Mouse (Mus musculus) neural tube, embryonic 13.5 days (tissue): Measurements from ENCODE around the gene Ispd. TPM values are rescaled to one million over a fixed set of nuclear protein-coding genes. Genes with fewer than 3 reads are reported as not detected.

Experiments
- ATAC-seq: fragments of 200-750 bp; cut with Nextera tagmentation; 2 replicates; pipeline ENCODE4 v1.8.0; 2017; ENCODE audit warnings: low read depth, mild to moderate bottlenecking, moderate TSS enrichment, moderate library complexity
- H3K27ac ChIP-seq: fragments of 300-500 bp; sonication (generic); replicated peaks from 2 replicates; pipeline ENCODE4 v1.5.1; 2015; ENCODE audit warnings: moderate library complexity, mild to moderate bottlenecking, inconsistent platforms
- H3K27me3 ChIP-seq: fragments of 300-500 bp; sonication (generic); 2 replicates; pipeline ENCODE4 v1.6.1; 2015; ENCODE audit warnings: mild to moderate bottlenecking, inconsistent platforms
- H3K36me3 ChIP-seq: fragments of 300-500 bp; sonication (generic); 2 replicates; pipeline ENCODE4 v1.6.1; 2015; ENCODE audit warnings: mild to moderate bottlenecking, inconsistent platforms
- H3K4me1 ChIP-seq: fragments of 300-500 bp; sonication (generic); replicated peaks from 2 replicates; pipeline ENCODE4 v1.6.1; 2015; ENCODE audit warnings: inconsistent platforms
- H3K4me2 ChIP-seq: fragments of 300-500 bp; sonication (generic); 2 replicates; pipeline ENCODE4 v1.6.1; 2015; ENCODE audit warnings: inconsistent platforms, mild to moderate bottlenecking, moderate library complexity
- H3K4me3 ChIP-seq: fragments of 300-500 bp; sonication (generic); 2 replicates; pipeline ENCODE4 v1.5.1; 2015; ENCODE audit warnings: mild to moderate bottlenecking, inconsistent platforms
- H3K9ac ChIP-seq: fragments of 300-500 bp; sonication (generic); 2 replicates; pipeline ENCODE4 v1.6.1; 2015; ENCODE audit warnings: moderate library complexity, mild to moderate bottlenecking, inconsistent platforms
- H3K9me3 ChIP-seq: fragments of 300-500 bp; sonication (generic); 2 replicates; pipeline ENCODE4 v1.6.1; 2016; ENCODE audit warnings: inconsistent platforms
- WGBS: fragments of 180-500 bp; shearing (Covaris S2); methylation state at CpG from one replicate; pipeline ENCODE4 v1.1.7; 2015; 5-methylcytosine and 5-hydroxymethylcytosine counted together
- polyA plus RNA-seq: library from polyadenylated mRNA; unstranded; fragments of >200 nt; fragmentation: Nextera tagmentation; extraction: Ambion mirVana; gene quantifications from 2 replicates; pipeline ENCODE4 v1.2.1, GENCODE M21; 2015

The Ispd gene
- polyA plus RNA-seq, 1 experiment from 2014 or later: 17.9 TPM

DNA sequence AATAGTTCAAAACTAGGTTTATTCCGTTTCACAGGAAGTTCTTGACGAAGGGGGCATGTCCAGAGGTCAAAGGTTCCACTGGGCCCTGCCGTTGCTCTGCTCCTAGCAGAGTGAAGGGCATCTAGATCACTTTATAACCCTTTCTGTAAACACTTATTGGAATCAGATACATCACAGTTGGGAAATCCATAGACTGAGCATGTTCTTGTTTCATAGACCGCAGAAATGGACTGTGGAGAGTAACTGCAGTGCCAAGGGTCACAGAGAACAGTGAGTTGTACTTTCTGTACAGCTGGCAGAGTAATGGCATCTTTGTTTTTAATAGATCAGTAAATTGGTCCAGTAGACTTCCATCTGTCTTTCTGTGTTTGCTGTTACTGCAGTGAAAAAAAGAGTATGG is 94.0 kb downstream of the Ispd start:
- H3K27ac ChIP-seq: no peak overlapping the region
- H3K4me3 ChIP-seq: no peak overlapping the region
- no peak overlapping the region for H3K4me2 ChIP-seq
- 82% methylated on average over 4 of the region's 4 CpGs for whole genome bisulfite sequencing
- no peaks in the 10 kb centered on the region for H3K27me3 ChIP-seq
- H3K4me1 ChIP-seq: peaks cover 6% of the 10 kb centered on the region
- H3K36me3 ChIP-seq: no peaks in the 10 kb centered on the region
- no peak overlapping the region for H3K9ac ChIP-seq
- no peak for ATAC-seq
- no peaks in the 10 kb centered on the region for H3K9me3 ChIP-seq

GRCm38 (mm10) chr12:36476476-36476875 is 95.2 kb downstream of the Ispd start:
- Histone ChIP-seq H3K4me1 (peaks cover 6% of the 10 kb centered on the region), H3K9me3 (no peaks in the 10 kb centered on the region), H3K4me3 (no peak overlapping the region), H3K9ac (no peak overlapping the region), H3K27me3 (no peaks in the 10 kb centered on the region), H3K4me2 (no peak overlapping the region), H3K27ac (no peak overlapping the region), H3K36me3 (no peaks in the 10 kb centered on the region)
- no peak for ATAC-seq
- WGBS: 59% methylated on average over 5 of the region's 5 CpGs

GRCm38 (mm10) chr12:36477501-36477900 is 96.3 kb downstream of the Ispd start:
- Histone ChIP-seq H3K9me3 (no peaks in the 10 kb centered on the region), H3K27me3 (no peaks in the 10 kb centered on the region), H3K4me2 (no peak overlapping the region), H3K27ac (no peak overlapping the region), H3K4me1 (peaks cover 6% of the 10 kb centered on the region), H3K9ac (no peak overlapping the region), H3K36me3 (no peaks in the 10 kb centered on the region), H3K4me3 (no peak overlapping the region)
- ATAC-seq: no peak
- WGBS: 85% methylated on average over 6 of the region's 6 CpGs

DNA sequence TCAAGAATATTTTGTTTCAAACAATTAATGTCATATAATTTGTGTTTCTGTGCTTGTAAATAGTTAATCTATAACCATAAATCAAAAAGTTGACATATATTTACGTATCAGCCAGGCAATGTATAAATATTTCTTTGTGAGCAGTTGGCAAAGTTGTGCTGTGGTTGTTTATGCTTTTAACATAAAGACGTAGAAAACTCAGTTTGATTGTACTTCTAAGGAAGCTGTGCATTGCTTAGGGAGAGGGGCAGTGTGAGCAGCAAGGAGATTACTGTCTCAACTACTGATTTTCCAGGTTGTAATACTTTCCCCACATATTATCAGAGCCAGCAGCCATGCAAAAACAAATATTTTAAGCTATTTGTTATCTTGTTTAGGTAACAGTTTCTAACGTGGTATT is 96.7 kb downstream of the Ispd start:
- Histone ChIP-seq H3K4me1 (peaks cover 6% of the 10 kb centered on the region), H3K9ac (no peak overlapping the region), H3K27me3 (no peaks in the 10 kb centered on the region), H3K4me2 (no peak overlapping the region), H3K27ac (no peak overlapping the region), H3K9me3 (no peaks in the 10 kb centered on the region), H3K36me3 (no peaks in the 10 kb centered on the region), H3K4me3 (no peak overlapping the region)
- 84% methylated on average over 3 of the region's 3 CpGs for WGBS
- no peak for ATAC-seq

GRCm38 (mm10) chr12:36481742-36482141 is 100.5 kb downstream of the Ispd start:
- H3K9me3 ChIP-seq: no peaks in the 10 kb centered on the region
- H3K36me3 ChIP-seq: no peaks in the 10 kb centered on the region
- no peaks in the 10 kb centered on the region for H3K27me3 ChIP-seq
- no peak overlapping the region for H3K4me2 ChIP-seq
- H3K4me1 ChIP-seq: no peaks in the 10 kb centered on the region
- H3K27ac ChIP-seq: no peak overlapping the region
- H3K9ac ChIP-seq: no peak overlapping the region
- no peak overlapping the region for H3K4me3 ChIP-seq
- 96% methylated on average over 3 of the region's 3 CpGs for WGBS
- no peak for ATAC-seq

DNA sequence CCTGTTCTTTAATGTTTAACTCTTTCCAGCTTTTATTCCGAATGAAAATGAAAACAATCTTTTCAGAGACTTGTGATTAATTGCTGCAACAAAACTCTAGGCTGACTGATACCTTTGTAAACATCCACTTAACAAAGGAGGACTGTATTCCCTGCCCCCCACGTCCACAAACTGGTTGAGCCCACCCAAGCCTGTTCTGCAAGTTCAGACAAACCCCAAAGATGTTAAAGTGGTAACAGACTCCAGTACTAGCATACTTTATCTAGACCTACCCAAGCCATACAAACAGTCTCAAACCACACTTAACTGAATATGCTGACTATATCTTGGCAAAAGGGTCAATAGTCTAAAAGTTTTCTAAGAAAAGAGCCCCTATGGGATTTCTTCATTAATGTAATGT is 102.1 kb downstream of the Ispd start:
- Histone ChIP-seq H3K36me3 (no peaks in the 10 kb centered on the region), H3K4me2 (no peak overlapping the region), H3K27ac (no peak overlapping the region), H3K9ac (no peak overlapping the region), H3K4me1 (no peaks in the 10 kb centered on the region), H3K9me3 (no peaks in the 10 kb centered on the region), H3K27me3 (no peaks in the 10 kb centered on the region), H3K4me3 (no peak overlapping the region)
- 20% methylated on average over 2 of the region's 2 CpGs for WGBS
- no peak for ATAC-seq

DNA sequence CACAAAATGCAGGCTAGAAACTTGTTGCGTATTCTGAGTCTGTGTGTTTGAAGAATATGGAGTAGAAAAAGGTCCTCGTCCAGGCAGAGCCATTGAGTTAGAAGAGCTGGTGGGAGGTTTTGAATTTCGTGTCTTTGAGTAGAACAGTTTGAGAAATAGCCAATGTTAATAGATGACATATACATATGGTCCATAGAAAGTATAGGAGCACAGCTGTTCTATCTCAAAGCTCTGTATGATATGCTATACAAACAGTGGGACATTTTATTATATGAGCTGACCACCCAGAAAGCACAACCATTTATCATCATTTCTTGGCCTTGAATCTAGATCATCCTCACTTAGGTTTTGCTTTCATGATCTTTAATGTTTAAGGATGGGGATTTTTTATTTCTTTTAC is 116.3 kb downstream of the Ispd start:
- Histone ChIP-seq H3K9ac (no peak overlapping the region), H3K27me3 (no peaks in the 10 kb centered on the region), H3K4me2 (no peak overlapping the region), H3K4me1 (no peaks in the 10 kb centered on the region), H3K36me3 (no peaks in the 10 kb centered on the region), H3K4me3 (no peak overlapping the region), H3K9me3 (no peaks in the 10 kb centered on the region), H3K27ac (no peak overlapping the region)
- WGBS: 88% methylated on average over 3 of the region's 3 CpGs
- ATAC-seq: no peak

DNA sequence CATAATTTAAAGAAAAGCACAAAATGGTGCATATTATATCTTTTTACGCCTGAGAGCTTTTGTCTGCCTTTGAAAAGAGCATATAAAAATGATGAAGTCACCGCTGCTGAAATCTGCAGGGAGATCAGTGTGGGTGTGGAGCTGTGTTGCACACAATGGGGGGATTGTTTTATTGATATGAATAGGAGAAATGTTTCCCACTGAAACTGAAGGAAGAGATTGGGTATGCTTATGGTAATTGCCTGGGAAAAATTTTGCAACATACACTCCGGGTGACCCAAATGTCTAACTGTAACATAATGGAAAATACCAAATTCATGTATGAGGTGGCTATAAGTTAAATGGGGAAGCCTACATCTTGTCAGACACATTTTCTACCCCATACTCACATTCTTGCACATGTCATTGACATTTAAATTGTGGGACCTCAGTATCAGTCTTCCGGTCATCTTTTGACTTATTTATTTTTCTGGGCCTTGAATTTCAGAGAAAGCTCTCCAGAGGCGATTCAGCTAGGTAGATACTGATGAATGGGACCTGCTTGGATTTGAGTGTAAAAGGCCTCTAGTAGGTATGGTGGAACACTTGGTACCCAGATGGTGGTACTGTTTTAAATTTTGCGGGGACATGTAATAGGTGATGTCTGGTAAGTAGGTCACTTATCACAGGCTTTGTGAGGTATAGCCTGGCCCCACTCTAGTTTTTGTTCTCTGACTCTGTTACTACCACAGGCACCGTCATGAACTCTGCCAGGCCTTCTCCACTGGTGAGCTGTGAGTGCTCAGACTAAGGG is 126.1 kb downstream of the Ispd start:
- no peaks in the 10 kb centered on the region for H3K27me3 ChIP-seq
- H3K9me3 ChIP-seq: no peaks in the 10 kb centered on the region
- 69% methylated on average over 7 of the region's 7 CpGs for WGBS
- no peak overlapping the region for H3K4me3 ChIP-seq
- H3K4me2 ChIP-seq: no peak overlapping the region
- no peak for ATAC-seq
- H3K4me1 ChIP-seq: no peaks in the 10 kb centered on the region
- no peak overlapping the region for H3K9ac ChIP-seq
- H3K27ac ChIP-seq: peak overlapping the region; percentile 11; the same call in 1 of the 2 replicates
- H3K36me3 ChIP-seq: no peaks in the 10 kb centered on the region

DNA sequence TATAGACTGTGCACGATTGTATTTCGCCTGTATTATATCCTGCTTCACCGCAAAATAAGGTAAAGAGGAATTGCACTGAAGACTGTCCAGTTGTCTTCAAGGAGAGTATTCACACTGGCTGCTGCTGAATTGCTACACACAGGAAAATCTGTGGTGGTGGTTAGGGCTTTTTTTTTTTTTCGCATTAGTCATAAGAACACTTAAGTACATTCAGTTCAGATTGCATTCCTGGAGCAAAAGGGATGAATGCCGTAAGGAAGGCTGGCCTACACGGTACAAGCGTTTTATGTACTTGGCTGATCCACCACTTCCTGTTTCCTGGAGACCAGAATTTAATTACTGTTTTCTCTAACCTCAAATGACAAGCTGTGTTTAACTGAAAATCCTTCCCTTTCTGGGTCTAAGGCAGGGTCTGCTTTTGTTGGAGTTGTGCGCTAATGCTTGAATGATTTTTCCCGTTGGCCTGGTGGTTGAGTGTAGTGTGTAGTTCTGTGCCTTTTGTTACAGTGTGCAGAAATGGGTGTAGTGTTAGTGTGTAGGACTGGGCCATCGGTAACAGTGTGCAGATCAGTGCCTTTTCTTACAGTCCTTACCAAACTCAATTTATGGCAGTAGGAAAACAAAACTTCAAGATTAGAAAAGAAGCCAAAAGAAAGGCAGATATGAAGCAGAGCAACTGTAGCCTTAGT is 128.8 kb downstream of the Ispd start:
- no peak overlapping the region for H3K4me2 ChIP-seq
- no peaks in the 10 kb centered on the region for H3K27me3 ChIP-seq
- no peak overlapping the region for H3K4me3 ChIP-seq
- 87% methylated on average over 10 of the region's 10 CpGs for WGBS
- ATAC-seq: no peak
- no peaks in the 10 kb centered on the region for H3K4me1 ChIP-seq
- no peaks in the 10 kb centered on the region for H3K9me3 ChIP-seq
- no peak overlapping the region for H3K9ac ChIP-seq
- no peaks in the 10 kb centered on the region for H3K36me3 ChIP-seq
- no peak overlapping the region for H3K27ac ChIP-seq

DNA sequence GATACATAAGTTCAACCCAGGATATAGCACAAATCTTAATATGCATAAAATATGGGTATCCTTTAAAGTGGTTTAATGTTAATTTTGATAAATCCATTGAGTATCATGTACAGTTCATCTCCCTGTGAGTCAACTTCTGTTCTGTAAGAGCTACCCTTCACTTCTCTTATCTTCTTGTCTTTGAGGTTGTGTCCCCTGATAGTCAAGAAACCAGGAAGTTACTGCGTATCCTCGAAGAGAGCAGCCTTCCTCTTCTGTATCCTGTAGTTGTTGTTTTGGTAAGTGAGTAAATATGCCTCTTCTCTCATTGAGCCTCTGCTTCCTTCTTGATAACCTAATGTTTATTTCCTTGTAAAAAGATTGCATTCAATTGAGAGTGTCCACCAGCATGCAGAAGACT is 140.5 kb downstream of the Ispd start:
- H3K27ac ChIP-seq: no peak overlapping the region
- no peaks in the 10 kb centered on the region for H3K27me3 ChIP-seq
- no peaks in the 10 kb centered on the region for H3K36me3 ChIP-seq
- 82% methylated on average over 2 of the region's 2 CpGs for WGBS
- ATAC-seq: no peak
- H3K4me3 ChIP-seq: no peak overlapping the region
- H3K9me3 ChIP-seq: no peaks in the 10 kb centered on the region
- H3K4me1 ChIP-seq: no peaks in the 10 kb centered on the region
- no peak overlapping the region for H3K4me2 ChIP-seq
- no peak overlapping the region for H3K9ac ChIP-seq

DNA sequence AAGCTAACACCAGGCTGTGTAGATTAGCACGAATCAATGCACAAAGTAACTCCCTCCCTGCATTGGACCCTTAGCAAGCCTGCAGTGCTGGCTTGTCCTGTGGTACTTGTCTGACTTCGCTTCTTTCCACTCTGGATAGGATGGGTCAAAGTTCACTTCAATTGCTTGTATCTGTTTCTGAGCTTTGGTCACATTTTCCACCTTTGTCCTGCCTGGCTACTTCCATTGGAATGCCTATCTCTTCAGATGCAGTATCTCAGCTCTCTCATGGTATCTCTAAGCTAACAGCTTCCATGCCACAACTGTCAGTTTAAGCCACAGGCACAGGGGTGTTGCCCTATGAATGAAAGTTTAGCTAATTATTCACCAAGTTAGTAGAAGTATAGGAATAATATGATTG is 142.3 kb downstream of the Ispd start:
- ATAC-seq: no peak
- Histone ChIP-seq H3K27ac (no peak overlapping the region), H3K4me1 (no peaks in the 10 kb centered on the region), H3K36me3 (no peaks in the 10 kb centered on the region), H3K4me3 (no peak overlapping the region), H3K27me3 (no peaks in the 10 kb centered on the region), H3K9me3 (no peaks in the 10 kb centered on the region), H3K9ac (no peak overlapping the region), H3K4me2 (no peak overlapping the region)
- WGBS: 90% methylated on average over 2 of the region's 2 CpGs

- ATAC-seq: no peak
- WGBS: 79% methylated on average over 2 of the region's 2 CpGs
- no peak overlapping the region for H3K4me3 ChIP-seq
Observed at GRCm38 (mm10) chr12:36530920-36531319, 149.7 kb downstream of the Ispd start.

More at GRCm38 (mm10) chr12:36530920-36531319, 149.7 kb downstream of the Ispd start:
- Histone ChIP-seq H3K36me3 (no peaks in the 10 kb centered on the region), H3K27me3 (no peaks in the 10 kb centered on the region), H3K9me3 (no peaks in the 10 kb centered on the region), H3K4me1 (no peaks in the 10 kb centered on the region), H3K4me2 (no peak overlapping the region), H3K9ac (no peak overlapping the region), H3K27ac (no peak overlapping the region)
